Mouse (Mus musculus) lung, adult 2 months (tissue): ENCODE results near the gene Apobec3. TPM values are rescaled to one million over a fixed set of nuclear protein-coding genes. Genes with fewer than 3 reads are reported as not detected.
"Not testable (repeated sequence)": the region's sequence is repeated elsewhere in the genome, so short reads cannot be mapped to it uniquely, and the experiment has no call there.

Source experiments
- DNase-seq: peaks from one replicate; pipeline ENCODE4 v3.0.0; 2022
- H3K4me1 ChIP-seq: fragments of 200-500 bp; 2 replicates; pipeline ENCODE4 v1.6.1; 2011; ENCODE audit warnings: low read length; ENCODE audit not compliant: control insufficient read depth, insufficient read depth
- H3K4me3 ChIP-seq: fragments of 200-500 bp; replicated peaks from 2 replicates; pipeline ENCODE3; 2011; ENCODE audit warnings: low read depth, mild to moderate bottlenecking, control low read depth, low read length; ENCODE audit errors: extremely low read depth
- CTCF ChIP-seq: fragments of 200-500 bp; IDR thresholded peaks from 2 replicates; pipeline ENCODE4 v1.5.1; 2011; ENCODE audit warnings: mild to moderate bottlenecking, low read length, control low read depth; ENCODE audit not compliant: insufficient read depth
- POLR2A ChIP-seq: fragments of 200-500 bp; IDR thresholded peaks from 2 replicates; pipeline ENCODE4 v1.6.1; 2011; ENCODE audit warnings: low read depth, mild to moderate bottlenecking, control low read depth, low read length, borderline replicate concordance; ENCODE audit errors: extremely low read depth
- WGBS: fragments of 180-500 bp; shearing (Covaris S2); methylation state at CpG from one replicate; pipeline ENCODE4 v1.1.7; 2018; 5-methylcytosine and 5-hydroxymethylcytosine counted together
- polyA plus RNA-seq: library from polyadenylated mRNA; depleted of rRNA; stranded (reverse); fragments of >200 nt; gene quantifications from 2 replicates; pipeline ENCODE4 v1.2.3, GENCODE M21; 2012

Gene Apobec3
- polyA plus RNA-seq, 1 experiment = 36.7 TPM

DNA sequence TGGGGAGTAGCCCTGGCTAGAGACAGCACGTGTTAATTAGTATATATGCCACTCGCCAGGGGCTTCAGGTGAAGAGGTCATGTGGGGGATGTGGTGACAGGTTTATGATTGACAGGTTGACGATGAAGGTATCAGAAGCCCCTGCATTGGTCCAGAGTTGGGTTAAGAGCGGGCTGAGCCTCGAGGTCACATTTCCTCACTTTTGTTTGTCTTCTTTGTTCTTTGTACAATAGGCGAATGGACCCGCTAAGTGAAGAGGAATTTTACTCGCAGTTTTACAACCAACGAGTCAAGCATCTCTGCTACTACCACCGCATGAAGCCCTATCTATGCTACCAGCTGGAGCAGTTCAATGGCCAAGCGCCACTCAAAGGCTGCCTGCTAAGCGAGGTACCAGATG is 13.8 kb downstream of the Apobec3 start:
- Histone ChIP-seq H3K4me1 (peaks cover 6% of the 10 kb centered on the region; the same call in 1 of the 2 replicates), H3K4me3 (no peak overlapping the region)
- 69% methylated on average over 12 of the region's 12 CpGs for WGBS
- DNase-seq = no peak
- TF ChIP-seq CTCF = no peak
- no peak for TF ChIP-seq POLR2A

DNA sequence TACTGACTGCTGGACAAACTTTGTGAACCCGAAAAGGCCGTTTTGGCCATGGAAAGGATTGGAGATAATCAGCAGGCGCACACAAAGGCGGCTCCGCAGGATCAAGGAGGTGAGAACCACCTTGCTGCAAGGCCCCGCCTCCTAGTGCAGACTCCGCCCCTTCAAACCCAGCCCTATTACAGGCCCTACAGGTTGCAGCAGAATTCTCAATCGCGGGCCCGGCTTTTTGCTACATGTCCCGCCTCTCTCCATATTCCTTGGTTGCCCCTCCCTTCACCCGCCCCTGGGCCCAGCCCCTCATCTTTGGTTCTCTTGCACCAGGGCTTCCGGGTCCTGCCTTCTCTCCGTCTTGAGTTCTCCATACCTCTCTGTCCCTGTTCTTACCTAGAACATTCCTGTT is 15.4 kb downstream of the Apobec3 start:
- no peak for TF ChIP-seq CTCF
- no peak for TF ChIP-seq POLR2A

DNA sequence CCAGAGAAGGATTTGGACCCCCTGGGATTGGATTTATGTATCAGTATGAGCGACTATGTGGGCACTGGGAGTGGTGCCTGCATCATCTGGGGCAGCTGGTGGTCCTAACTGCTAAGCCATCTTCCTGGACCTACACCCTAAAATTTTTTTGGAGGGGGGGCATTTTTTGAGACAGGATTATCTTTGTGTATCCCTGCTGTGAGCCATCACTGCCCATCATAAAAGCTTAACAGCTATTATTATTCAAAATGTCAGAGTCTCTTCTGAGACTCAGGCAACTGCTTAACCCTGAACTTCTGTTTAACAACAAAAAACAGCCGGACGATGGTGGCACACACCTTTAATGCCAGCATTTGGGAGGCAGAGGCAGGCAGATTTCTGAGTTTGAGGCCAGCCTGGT is 17.5 kb downstream of the Apobec3 start:
- not testable (repeated sequence) for DNase-seq, H3K4me1 ChIP-seq, H3K4me3 ChIP-seq
- WGBS = 90% methylated on average over 3 of the region's 3 CpGs

More for the DNA sequence above, 15.4 kb downstream of the Apobec3 start:
- 60% methylated on average over 14 of the region's 14 CpGs for WGBS
- no peaks in the 10 kb centered on the region for H3K4me1 ChIP-seq
- DNase-seq = no peak
- H3K4me3 ChIP-seq = no peak overlapping the region

DNA sequence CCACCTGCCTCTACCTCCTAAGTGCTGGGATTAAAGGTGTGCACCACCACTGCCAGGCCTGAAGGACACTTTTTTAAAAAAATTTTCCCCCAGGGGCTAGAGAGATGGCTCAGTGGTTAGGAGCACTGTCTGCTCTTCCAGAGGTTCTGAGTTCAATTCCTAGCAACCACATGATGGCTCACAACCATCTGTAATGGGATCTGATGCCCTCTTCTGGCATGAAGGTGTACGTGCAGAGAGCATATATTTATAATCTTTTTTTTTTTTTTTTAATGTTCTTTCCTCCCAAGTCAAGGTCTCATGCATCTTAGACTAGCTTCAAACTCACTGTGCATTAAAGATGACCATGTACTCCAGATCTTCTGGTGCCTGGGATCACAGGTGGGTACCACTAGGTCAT is 19.4 kb downstream of the Apobec3 start:
- WGBS = 80% methylated on average over 1 of the region's 1 CpGs
- not testable (repeated sequence) for H3K4me3 ChIP-seq, DNase-seq, H3K4me1 ChIP-seq

DNA sequence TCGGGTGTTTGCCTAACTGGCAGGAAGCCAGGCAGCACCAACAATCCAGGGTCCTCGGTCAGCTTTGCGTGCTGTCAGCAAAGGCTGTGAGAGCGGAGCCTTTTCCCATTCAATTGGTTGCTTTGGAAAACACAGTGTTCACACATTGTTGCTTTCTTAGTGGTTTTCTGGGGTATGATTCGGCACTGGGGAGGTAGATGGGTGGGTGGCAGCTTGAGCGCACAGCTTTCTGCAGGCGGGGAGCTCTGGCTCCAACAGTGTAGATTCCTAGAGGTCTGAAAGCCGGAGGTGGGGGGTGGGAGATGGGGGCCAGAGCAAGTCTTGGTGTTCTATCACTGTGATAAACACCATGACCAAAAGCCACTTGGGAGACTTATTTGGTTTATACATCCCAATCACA is 19.9 kb downstream of the Apobec3 start:
- no peak for TF ChIP-seq CTCF
- no peak for TF ChIP-seq POLR2A
- H3K4me1 ChIP-seq = no peaks in the 10 kb centered on the region
- 78% methylated on average over 8 of the region's 8 CpGs for WGBS
- DNase-seq = no peak
- H3K4me3 ChIP-seq = no peak overlapping the region

DNA sequence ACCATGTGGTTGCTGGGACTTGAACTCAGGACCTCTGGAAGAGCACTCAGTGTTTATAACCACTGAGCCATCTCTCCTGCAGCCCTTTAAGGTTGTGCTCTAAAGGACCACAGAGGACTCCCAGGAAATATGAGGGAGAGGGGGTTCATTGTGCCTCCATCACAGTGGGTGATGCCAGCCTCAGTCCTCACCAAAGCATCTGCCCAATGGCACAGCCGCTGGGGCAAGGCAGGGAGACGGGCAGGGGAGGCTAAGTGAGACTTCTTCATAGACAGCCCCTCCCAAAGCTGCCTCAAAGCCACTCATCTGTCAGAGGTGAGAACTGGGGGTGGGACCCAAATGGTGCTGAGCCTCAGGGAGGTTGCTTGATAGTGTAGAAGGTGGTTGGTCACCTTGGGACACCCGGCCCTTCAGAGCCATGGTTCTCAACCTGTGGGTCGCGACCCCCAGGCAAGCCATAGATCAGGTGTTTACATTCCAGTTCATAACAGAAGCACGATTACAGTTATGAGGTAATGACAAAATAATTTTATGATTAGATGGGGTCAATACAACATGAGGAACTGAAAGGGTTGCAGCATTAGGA is 22.4 kb downstream of the Apobec3 start:
- 69% methylated on average over 6 of the region's 6 CpGs for WGBS
- no peak for TF ChIP-seq POLR2A
- TF ChIP-seq CTCF = no peak
- no peak for DNase-seq
- no peak overlapping the region for H3K4me3 ChIP-seq
- no peaks in the 10 kb centered on the region for H3K4me1 ChIP-seq

DNA sequence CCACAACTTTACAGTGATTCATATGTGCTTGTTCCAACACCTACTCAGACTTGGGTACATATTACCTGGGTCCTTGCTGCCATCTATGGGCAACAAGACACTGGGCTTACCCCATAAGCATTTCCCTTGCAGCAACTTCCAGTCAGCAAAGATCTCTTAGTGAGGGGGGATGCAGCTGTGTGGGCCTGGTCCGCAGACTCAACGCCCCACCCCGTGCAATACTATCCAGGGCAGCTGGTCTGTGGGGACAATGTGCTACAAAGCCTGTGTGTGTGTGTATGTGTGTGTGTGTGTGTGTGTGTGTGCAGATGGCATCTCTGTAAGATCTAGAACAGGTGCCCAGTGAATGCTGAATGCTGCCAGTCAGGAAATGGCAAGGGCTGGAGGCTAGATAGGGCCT is 22.9 kb downstream of the Apobec3 start:
- 72% methylated on average over 3 of the region's 3 CpGs for WGBS
- TF ChIP-seq CTCF = no peak
- 0 out of 2 replicates have a peak, but pooled peaks have one; percentile 8 for TF ChIP-seq POLR2A
- DNase-seq = no peak
- Histone ChIP-seq H3K4me1 (no peaks in the 10 kb centered on the region), H3K4me3 (no peak overlapping the region)

DNA sequence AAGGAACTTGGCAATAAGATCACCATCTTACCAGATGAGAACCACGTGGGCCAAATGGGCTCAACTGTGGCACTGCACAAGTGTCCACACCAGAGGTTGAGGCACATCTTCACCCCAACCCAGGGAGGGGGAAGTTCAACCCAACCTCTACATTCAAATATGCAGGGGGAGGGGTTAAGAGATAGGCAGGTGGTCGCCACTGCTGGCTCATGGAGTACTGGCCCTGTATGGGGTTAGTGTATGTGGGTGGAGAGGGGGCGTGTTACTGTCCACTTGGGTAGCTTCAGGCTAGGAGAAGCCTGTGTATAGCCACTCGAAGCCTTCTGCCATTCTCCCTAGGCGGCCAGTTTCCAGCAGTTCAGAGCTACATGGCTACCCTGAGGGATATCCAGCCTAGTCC is 24.7 kb downstream of the Apobec3 start:
- no peak; the same call in 1 of the 2 replicates for TF ChIP-seq POLR2A
- no peak for TF ChIP-seq CTCF
- 67% methylated on average over 5 of the region's 5 CpGs for WGBS

DNA sequence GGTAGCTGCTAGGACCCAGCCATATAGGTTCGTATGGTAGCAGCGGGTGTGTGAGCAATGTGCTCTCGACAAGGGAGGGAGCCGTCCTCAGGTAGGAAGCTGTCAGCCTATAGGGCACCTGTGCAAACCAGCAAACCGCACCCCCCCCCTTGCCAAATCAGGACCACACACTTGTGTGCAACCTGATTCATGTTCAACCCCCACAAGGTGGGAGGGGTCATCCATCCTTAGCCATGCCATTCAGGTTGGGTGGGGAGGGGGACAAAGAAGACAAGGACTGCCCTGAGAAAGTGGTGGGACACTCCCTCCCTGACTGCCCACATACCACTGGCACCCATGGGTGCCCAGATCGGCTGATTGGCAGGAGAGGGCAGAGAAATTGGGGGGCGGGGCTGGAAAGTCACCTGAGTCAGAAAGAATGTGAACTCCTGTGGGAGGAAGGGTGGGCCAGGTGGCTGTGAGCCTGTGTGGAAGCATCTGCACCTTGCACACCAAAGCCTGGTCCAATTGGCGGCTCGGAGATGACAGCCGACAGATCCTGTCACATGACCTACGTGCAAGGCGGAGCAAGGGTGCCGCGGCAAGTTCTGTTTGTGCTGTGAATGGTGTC is 25.8 kb downstream of the Apobec3 start:
- WGBS = 85% methylated on average over 14 of the region's 14 CpGs
- Histone ChIP-seq H3K4me3 (no peak overlapping the region), H3K4me1 (no peaks in the 10 kb centered on the region)
- DNase-seq = no peak
- TF ChIP-seq CTCF (no peak), POLR2A (peak; percentile 19; the same call in 1 of the 2 replicates)

More for the DNA sequence above, 24.7 kb downstream of the Apobec3 start:
- no peak for DNase-seq
- Histone ChIP-seq H3K4me3 (no peak overlapping the region), H3K4me1 (no peaks in the 10 kb centered on the region)

DNA sequence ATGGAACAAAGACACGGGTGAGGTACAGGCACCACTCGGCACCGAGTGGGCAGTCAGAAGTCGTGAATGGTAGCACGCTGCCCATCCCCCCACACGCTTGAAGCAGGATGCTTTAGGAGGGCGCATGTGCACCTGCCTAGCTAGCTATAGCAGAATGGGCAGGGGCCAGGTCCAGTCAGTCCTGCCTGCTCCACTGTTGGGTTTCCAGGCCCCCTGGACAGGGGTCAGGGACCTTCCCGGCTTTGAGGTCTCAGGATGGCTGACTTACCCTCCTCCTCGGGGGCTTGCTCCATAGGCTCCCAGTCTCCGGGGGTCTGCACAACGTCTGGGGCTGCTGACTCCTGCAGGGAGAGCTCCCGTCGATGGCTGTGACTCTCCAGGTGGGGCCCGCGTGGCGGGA is 27.0 kb downstream of the Apobec3 start:
- Histone ChIP-seq H3K4me3 (no peak overlapping the region), H3K4me1 (no peaks in the 10 kb centered on the region)
- 85% methylated on average over 16 of the region's 16 CpGs for WGBS
- TF ChIP-seq POLR2A (no peak), CTCF (no peak)
- no peak for DNase-seq
